Mouse (Mus musculus) CD4-positive helper T cell, adult 2 months (primary cell): Measurements from ENCODE around the gene Rab11a.
"Not testable (repeated sequence)": the region's sequence is repeated elsewhere in the genome, so short reads cannot be mapped to it uniquely, and the experiment has no call there.

Experiments
- DNase-seq: peaks from one replicate; pipeline ENCODE4 v3.0.0-alpha.2; 2012; ENCODE audit warnings: low read depth, missing footprints, low spot score

The Rab11a gene

GRCm38 (mm10) chr9:64747735-64748134, 10.2 kb upstream of the Rab11a start:
- no peak for DNase-seq

- DNase-seq, result no peak
Observed at GRCm38 (mm10) chr9:64742453-64742852, 4.9 kb upstream of the Rab11a start.

- no peak for DNase-seq
Observed at GRCm38 (mm10) chr9:64739001-64739400, 1.4 kb upstream of the Rab11a start.

GRCm38 (mm10) chr9:64736639-64737405, 736 bp downstream of the Rab11a start:
- peak; percentile 37 for DNase-seq

- peak; percentile 41 for DNase-seq
Observed at GRCm38 (mm10) chr9:64736076-64736638, 1.4 kb downstream of the Rab11a start.

- DNase-seq, result not testable (repeated sequence)
Observed at GRCm38 (mm10) chr9:64734992-64735391, 2.6 kb downstream of the Rab11a start.

GRCm38 (mm10) chr9:64734166-64734565, 3.4 kb downstream of the Rab11a start:
- peak; percentile 41 for DNase-seq

- DNase-seq, result no peak
Observed at GRCm38 (mm10) chr9:64731029-64731560, 6.5 kb downstream of the Rab11a start.

- no peak for DNase-seq
Observed at GRCm38 (mm10) chr9:64726454-64726853, 11.1 kb downstream of the Rab11a start.

- DNase-seq, result no peak
Observed at GRCm38 (mm10) chr9:64719526-64720163, 17.9 kb downstream of the Rab11a start.

- not testable (repeated sequence) for DNase-seq
Observed at GRCm38 (mm10) chr9:64710291-64710690, 27.3 kb downstream of the Rab11a start.

- no peak for DNase-seq
Observed at GRCm38 (mm10) chr9:64704073-64704840, 33.3 kb downstream of the Rab11a start.

- no peak for DNase-seq
Observed at GRCm38 (mm10) chr9:64703420-64703965, 34.1 kb downstream of the Rab11a start.

- DNase-seq, result peak; percentile 14
Observed at GRCm38 (mm10) chr9:64702937-64703336, 34.6 kb downstream of the Rab11a start.

- DNase-seq, result no peak
Observed at GRCm38 (mm10) chr9:64702391-64702790, 35.2 kb downstream of the Rab11a start.

- DNase-seq, result no peak
Observed at GRCm38 (mm10) chr9:64701651-64702050, 35.9 kb downstream of the Rab11a start.

- DNase-seq, result no peak
Observed at GRCm38 (mm10) chr9:64700451-64701311, 36.9 kb downstream of the Rab11a start.

- no peak for DNase-seq
Observed at GRCm38 (mm10) chr9:64698586-64698985, 39.0 kb downstream of the Rab11a start.

- DNase-seq, result no peak
Observed at GRCm38 (mm10) chr9:64697677-64698076, 39.9 kb downstream of the Rab11a start.

- no peak for DNase-seq
Observed at GRCm38 (mm10) chr9:64697006-64697405, 40.6 kb downstream of the Rab11a start.
